Mouse (Mus musculus) urinary bladder, adult 18-20 months (tissue): Measurements from ENCODE around the gene Manf.

Experiments
- DNase-seq, 2 experiments: peaks; one replicate each; pipeline ENCODE4 v3.0.0; 2022; ENCODE audit warnings: low spot score in 2 of 2, mixed read lengths in 2 of 2

The Manf gene

DNA sequence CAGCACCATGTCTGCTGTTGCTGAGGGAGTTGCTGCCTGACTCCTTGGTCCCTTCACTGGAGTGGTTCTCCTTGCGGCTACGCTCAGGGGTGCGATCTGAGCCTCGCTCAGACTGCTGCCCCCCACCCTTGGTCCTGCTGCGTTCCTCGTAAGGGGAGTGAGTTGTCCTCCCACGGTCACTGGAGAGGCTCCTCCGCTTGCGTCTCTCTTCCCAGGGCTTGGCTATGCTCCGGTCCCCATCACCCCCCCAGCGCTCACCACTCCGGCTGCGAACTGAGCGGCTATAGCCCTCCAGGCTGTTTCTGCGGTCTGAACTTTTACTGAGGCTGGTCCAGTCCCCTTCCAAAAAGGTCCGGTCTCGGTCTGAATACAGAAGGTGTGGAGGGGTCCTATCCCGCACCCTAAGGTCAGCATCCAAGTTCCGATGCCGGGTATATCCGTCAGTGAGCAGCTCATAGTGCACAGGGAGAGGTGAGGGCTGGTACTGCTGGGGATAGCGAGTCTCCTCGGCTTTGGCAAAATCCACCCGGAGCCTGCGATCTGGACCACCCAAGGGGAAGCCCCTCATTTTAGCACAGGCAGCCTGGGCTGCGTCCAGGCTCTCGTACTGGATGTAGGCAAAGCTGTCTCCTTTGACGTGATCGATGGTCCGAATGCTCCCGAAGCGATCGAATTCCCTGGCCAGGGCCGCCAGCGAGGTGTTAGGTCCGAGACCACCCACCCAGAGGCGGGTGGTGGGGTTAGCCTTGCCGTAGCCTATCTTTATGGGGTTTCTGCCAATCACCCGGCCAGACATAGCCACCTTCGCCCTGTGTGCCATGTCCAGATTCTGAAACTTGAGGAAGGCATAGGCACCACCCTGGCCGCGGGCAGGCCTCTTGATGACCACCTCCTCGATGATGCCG is 6.5 kb downstream of the Manf start:
- no peak for DNase-seq

DNA sequence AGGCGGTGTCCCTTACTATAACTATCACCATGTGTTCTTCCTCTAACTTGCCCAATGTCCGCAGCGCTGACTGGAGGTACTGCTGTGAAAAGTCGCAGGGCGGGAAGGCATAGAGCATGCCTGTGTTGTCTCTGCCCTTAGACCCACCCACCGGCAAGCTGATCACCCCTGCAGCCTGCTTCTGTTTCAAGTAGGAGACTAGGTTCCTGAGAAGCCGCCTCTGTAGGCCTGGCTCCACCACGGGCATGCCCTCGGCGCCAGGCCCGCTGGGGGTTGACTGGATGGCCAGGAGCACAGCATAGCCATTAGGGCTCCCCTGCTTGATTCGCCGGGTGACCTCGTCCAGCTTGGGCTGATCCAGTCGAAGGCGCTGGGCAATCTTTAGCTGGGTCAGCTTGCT is 7.5 kb downstream of the Manf start:
- no peak for DNase-seq

DNA sequence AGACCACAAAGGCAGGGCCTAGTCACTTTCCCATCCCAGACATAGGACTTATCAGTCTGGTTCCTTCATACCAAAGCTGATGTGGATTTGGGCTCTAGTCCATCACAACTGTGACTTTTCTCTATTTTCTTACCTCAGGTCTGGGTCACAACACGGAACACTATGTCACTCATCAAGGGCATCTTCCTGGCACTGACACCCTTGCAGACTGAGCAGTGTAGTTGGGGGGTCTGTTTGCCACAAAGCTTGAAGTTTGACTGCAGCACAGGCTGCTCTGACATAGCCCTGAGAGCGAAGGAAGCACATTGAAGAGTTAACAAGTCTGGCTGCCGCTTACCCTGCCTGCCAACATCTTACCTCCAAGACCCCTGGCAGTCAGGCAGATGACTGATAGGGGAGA is 8.7 kb downstream of the Manf start:
- no peak for DNase-seq

DNA sequence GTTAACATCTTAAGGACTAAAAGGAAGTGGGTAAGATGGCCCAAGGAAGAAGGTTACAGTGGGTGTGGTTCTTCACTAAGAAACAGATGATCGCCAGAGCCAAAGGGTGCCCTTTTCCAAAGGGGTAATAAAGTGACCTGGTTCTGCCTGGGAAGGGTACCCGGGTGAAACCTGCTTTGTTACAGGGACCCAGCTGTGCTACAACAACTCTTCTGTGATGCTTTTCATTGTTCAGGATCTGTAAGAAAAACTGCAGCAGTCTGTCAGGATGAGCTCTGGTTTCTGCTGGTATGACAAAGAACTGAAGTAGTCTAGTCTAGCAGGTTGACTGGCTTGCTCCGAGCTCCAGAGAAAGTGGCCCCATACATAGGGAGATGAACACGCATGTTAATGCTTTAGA is 9.6 kb downstream of the Manf start:
- no peak for DNase-seq

DNA sequence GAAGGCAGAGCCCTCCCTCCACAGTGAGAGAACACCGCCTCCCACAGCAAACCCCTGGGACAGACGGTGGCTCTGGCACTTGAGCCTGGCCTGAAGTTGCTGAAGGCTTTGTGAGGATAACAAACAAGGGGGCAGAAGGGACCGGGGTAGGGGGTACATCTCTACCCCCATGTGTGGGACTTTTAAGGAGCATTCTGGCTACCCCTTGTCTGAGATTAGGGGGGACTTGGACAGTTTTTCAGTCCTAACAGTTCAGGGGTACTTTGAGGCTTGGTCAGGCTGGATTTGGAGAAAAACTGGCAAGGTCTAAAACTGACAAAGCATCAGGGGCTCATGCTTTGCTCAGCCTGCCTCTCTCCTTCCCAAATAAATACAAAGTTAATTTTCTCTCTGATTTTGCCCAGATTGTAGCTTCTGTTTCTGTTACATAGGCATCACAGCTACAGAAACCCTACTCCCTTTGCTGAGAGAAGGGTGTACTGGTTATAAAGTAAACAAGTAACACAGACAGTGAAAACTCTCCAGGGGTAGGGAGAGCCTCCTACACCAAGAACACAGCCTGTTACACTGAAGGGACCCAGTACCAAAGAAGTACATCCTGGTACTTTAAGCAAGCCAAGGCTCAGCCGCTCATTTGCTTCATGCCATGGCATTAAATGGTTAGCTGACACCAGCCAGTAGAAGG is 10.6 kb downstream of the Manf start:
- no peak for DNase-seq

DNA sequence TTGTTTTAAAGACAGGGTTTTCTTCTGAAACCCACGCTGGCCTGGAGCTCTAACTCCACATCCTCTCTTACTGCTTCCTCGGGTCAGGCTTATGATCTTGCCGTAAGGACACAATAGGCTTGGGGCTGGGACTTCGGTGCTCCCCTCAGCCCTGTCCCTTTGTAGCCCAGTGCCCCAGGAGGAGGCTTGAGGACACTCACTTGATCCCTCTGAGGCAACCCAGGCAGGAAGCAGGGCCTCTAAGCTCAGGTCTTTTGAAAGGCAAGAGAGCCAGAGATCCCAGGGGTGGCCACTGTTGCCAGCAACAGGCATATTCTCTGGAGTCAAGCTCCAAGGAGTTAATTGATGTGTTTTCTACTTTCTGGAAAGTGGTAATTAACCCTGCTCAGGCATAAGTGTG is 12.3 kb downstream of the Manf start:
- DNase-seq = no peak

DNA sequence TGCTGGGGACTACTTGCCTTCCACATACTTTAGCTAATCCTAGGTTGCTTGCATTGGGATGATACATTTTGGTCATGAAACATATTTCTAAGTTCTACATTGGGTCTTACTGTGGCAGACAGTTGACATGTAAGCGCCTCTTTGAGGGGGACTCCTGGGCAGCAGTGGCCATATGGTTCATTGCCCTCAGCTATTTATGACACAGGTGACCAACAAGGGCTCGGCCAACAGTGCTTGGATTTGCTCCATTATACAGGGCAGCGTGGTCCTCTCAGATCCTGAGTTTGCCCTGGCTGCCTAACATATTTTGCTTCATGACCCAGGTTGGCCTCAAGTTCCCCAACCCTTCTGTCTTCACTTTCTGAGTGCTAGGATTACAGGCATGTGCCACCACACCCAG is 15.1 kb downstream of the Manf start:
- no peak for DNase-seq

DNA sequence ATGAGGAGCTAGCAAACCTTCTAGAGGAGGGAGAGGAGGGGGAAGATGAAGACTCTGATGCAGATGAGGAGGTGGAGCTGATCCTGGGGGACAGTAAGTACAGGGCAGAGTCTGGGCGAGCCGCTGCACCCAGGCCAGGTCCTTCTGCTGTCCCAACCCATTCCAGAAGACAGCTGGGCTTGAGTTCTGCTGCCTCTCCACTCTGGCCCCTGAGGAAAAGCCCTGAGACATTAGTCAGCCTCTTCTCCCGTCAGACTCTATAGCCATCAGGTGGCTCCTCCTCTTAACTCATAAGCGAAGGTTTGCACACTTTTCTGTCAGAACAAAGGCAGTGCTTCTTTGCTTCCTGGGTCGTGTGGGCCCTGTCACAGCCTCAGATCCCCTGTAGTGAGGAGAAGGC is 17.6 kb downstream of the Manf start:
- DNase-seq = no peak

DNA sequence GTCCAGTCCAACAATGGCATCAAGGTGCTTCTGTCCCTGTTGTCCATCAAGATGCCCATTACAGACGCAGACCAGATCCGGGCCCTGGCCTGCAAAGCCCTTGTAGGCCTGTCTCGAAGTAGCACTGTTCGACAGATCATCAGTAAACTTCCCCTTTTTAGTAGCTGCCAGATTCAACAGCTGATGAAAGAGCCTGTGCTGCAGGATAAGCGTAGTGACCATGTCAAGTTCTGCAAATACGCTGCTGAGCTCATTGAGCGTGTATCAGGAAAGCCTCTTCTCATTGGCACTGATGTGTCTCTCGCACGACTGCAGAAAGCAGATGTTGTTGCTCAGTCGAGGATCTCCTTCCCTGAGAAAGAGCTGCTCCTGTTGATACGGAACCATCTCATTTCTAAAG is 33.7 kb downstream of the Manf start:
- DNase-seq = no peak

DNA sequence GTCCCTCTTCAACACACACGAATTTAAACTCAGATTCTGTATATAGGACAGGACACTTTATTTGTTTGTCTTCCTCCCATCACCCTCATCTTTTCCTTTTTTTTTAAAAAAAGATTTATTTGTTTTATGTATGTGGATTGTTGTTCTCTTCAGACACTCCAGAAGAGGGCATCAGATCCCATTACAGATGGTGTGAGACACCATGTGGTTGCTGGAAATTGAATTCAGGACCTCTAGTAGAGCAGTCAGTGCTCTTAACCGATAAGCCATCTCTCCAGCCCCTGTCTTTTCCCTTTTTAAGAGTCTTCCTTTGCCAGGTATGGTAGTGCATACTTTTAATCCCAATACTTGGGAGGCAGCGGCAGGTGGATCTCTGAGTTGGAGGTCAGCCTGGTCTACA is 35.1 kb downstream of the Manf start:
- no peak for DNase-seq

DNA sequence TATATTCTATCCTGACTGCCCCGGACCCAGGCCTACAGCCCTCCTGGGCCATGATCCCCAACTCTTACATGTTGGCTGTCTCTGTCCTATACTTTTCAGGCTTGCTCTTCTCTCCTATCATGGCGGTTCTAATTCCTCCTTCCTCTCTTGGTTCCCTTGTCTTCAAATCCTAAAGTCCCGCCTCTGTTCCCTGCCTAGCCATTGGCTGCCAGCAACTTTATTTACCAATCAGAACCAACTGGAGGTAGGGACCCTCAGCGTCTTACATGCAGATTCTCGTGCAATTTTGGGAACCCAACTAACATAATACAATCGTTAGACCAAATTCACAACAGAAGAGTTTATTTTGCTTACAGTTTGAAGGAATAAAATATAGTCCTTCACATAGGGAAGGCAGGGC is 49.0 kb downstream of the Manf start:
- DNase-seq = no peak

DNA sequence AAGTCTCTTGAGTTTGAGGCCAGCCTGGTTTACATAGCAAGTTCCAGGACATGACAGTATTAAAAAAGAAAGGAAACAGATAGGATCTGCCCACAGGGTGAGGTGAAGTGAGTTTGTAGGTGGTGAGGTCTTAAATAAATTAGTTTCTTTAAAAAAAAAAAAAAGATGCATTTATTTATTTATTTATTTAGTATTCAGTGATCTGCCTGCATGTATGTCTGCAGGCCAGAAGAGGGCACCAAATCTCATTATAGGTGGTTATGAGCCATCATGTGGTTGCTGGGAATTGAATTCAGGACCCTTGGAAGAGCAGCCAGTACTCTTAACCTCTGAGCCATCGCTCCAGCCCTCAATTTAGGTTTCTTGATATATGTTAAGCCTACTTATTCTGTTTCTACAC is 51.2 kb downstream of the Manf start:
- DNase-seq = no peak

DNA sequence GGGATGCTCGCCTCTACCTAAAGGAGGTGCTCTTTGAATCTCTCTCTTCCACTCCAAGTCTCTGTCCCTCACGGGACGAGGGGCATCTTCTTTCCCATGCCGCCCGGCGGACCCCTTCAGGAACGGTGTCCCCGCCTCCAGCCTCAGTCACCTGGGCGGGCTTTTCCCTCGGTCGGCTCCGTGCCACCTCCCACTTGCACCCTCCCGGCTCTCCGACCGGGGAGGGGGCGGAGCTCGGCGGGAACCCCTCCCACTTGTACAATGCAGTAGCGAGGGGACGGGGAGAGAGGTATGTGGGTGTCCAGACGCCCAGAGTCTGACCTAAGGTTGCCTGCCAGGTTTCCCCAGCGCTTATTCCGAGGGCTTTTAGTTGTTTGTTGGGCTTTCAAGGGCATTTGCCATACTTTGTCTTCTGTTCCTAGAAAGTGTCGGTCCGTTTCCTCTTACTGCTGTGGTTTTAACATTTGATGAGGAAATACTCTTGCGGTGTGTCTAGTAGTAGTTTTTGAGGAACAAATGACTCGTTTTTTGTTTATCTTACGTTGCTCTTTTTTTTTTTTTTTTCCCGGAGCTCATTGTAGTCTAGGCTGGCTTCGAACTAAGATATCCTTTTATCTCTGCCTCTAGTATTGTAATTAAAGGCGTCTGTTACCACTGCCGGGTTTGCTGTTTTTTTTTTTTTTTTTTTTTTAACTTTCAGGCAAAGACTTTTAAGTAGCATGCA is 69.2 kb downstream of the Manf start:
- peak; percentile 77 to 84 for DNase-seq

DNA sequence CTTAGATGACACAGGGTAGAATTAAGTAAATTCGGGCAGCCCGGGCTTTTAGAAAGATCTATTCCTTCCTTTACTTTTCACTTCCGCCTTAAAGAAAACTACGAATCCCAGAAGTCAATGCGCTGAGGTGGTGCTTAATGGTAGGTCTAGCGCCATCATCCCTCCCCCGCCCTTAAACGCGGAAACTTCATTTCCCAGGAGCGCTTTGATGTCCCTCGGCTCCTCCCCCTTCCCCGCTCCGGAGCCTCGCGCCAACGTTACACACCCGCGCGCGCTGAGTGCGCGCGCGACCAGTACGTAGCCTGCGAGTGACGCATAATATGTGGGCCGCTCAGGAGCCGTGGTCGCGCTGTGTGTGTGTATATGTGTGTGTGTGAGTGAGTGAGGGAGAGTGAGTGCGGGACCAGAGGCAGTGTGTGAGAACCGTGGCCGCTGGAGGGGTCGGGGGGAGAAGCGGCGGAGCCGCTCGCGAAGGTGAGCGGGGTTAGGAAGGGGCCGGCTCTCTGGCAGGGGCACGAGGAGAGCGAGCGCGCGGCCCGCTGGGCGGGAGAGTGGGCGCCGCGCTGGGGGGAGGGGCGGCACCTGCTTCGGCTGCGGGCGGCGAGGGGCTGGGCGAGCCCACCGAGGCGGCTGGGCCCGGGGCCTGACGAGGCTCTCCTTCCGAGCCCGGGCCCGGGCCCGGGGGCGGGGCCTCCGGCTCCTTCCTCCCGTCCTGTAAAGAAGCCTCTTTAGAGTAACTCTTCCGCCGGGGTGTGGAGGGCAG is 70.0 kb downstream of the Manf start, which contains the start of gene Dcaf1:
Gene Dcaf1, plus strand, starts transcription at position 257 of the 763 bp plus-strand sequence.
- DNase-seq = peak; percentile 59 to 90

DNA sequence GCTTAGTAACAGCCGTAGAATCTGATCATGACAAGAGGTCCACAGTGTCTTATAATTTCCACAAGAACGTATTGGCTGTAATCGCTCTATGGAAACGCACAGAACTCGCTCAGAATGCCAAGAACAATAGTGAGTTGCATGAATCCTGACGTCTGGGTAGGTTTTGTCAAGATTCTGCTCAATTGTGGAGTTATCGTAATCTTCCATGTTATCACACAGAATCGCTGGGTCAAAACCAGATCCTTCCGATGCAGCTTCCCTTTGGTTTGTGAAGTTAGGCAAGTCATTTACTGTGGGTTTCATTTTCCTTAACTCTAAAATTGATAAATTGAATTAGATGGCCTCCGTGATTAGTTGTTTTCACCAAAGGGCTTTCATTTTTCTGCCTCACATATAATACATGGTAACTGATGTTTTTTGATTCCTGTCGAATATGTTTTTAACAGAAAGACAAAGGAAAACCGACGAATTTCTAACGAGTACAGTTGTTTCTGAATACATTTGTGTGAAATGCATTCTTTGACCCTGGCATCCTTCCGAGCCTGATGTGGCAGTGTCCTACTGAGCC is 70.6 kb downstream of the Manf start:
- no peak for DNase-seq

DNA sequence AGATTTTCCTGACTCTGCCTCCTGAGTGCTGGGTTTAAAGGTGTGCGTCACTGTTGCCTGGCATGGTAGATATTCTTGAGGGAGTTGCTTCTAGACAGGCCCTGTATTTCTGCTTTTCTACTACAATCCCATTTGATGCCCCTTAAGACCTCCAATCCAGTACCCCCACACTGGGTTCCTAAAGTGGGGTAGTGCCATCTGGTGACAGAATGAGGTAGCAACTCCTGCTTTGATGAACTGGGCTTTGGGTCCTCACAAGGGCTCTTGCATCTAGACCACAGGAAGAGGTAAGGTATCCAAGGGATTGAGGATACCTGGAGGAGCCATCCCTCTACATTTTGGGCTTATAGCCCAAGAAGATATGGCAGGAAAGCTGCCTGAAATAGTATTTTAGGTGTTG is 72.6 kb downstream of the Manf start:
- DNase-seq = no peak

DNA sequence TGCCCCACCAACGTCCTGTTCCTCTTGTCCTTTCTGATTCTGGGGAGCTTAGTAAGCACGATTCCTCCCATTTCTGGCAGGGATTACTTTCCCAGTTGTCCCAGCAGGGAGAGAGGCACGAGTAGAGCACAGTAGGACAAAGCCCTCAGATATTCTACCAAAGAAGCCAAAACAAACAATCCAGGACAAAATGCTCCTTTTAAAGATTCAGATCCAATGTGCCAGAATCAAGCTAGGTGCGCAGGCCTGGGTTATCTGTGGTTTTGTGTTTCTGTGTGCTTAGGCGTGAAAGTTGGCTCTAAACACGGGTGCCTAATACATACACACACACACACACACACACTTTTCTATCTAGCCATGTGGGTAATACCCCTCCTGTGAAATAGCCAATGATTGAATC is 73.6 kb downstream of the Manf start:
- DNase-seq = no peak

DNA sequence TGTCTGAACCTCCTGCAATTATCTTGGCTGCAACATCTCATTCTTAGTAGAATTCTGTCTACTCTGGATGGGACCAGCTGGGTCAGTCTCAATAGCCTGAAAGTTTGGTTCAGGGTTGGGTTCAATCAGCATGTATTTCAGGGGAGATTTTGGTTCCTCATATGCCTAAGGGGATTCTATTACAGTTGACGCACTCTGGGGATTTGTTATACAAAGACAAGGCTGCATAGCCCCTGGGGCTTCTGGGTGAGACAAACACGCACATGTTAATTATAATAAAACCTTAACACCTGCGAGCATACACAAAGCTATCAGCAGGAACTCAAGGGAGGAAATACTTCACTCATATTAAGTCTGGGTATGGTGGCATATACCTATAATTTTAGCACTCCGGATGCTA is 85.3 kb downstream of the Manf start:
- no peak for DNase-seq

DNA sequence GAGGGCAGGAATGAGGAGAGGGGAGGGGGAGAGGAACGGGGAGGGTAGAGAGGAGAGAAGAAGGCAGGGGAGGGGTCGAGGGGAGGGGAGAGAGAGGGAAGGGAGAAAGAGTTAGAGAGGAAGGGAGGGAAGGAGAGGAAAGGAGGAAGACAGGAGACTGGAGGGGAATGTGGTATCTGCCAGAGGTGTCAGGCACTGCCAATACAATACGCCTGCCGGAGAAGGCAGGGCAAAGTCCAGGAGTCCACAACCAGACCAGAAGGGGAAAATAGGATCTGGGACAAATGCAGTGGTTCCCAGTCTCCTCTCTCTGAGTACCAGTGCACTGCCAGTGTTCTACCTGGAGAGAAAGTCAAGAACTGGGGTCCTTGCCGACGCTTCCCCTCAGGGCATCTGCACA is 100.9 kb downstream of the Manf start:
- DNase-seq = no peak

DNA sequence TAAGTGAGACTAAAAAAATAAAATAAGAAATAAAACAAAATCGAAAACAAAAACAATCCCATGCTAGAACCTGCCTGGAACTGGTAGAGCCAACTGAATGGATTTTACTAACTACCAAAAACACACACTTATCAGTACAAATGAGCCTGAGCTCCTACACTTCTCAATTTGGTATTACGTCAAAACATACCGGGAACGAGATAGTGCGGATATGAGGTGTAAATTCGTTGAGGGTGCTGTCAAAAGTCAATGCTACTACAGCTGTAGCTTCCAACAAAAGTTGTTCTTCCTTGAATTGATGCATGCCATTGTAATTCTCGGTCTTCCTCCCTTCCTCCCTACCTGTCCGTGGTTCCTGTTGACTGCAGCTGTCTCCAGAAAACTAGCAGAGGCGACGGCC is 102.4 kb downstream of the Manf start:
- peak in 1 of 2 experiments; percentile 4 for DNase-seq

DNA sequence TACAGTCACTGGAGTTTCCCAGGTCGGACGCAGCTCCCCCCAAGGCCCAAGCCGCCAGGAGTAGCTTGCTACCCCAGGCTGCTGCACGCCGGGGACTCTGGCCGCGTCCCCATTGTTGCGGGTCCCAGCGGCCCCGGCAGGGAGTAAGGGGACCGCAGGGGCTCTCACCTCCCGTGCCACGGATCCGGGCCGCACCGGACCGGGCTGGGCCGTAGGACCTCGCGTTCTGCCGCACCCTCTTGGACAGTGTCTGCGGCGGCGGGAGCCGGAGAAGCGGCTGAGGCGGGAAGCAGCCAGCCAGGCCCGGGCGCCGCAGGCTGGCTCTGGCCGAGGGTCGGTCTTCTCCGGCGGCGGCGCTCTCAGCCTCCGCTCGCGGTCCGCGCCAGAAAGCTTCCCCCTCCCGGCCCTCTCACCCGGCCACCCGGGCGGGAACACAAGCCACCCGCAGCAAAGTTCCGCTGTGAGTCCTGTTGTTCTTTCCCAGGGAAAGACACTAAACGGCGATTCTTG is 102.9 kb downstream of the Manf start, which contains the start of gene Rad54l2:
Gene Rad54l2, minus strand, starts transcription at position 383 of the 510 bp plus-strand sequence.
- peak; percentile 82 to 93 for DNase-seq
